Mouse (Mus musculus) CH12F3 (cell line): ENCODE results near the gene Nme7.

Experiments used
- in situ Hi-C: fragments of 300-500 bp; cut with MboI; formaldehyde crosslinking; loops from 2 replicates; pipeline ENCODE4 v1.14.3; 2020; ENCODE audit warnings: low sequenced_read_pairs

Nme7 gene

DNA sequence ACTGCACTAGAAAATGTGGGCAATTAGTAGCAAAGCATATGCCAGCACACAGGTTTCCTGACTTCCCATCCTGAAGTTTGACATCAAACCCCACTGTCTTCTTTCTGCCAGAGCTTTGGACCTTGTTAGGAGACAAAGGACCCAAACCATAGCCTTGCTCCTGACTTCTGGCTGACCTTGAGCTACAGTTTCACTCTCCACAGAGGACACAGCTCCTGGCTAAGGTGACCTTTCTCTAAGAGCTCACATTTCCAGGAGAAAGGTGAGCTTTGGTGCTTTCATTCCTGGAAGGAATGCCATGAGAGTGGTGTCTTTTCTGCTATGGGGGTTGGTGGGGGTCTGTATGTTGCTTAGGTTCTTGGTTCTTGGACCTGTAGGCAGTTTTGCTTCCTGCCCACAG is 179.8 kb downstream of the Nme7 start:
- in situ Hi-C loops, result no loop called here
